Mouse (Mus musculus) adrenal gland, postnatal 36 days (tissue): ENCODE results near the gene Dap3. TPM values are rescaled to one million over a fixed set of nuclear protein-coding genes. Genes with fewer than 3 reads are reported as not detected.
"Not testable (repeated sequence)": the region's sequence is repeated elsewhere in the genome, so short reads cannot be mapped to it uniquely, and the experiment has no call there.

Source experiments
- DNase-seq, 2 experiments: peaks; one replicate each; pipeline ENCODE4 v3.0.0; 2021; ENCODE audit warnings: mixed read lengths in 1 of 2
- long read RNA-seq, 2 experiments: library from polyadenylated mRNA; stranded (forward); transcript quantifications; one replicate each; pipeline ENCODE4 v2.0.0; 2021; ENCODE audit warnings: borderline sequencing depth in 2 of 2
- total RNA-seq, 2 experiments: library from RNA; stranded (reverse); gene quantifications; 2 replicates each; pipeline ENCODE4 v1.2.3; 2021

Dap3 gene
- 100 to 1,000 TPM; 128 to 140 TPM for total RNA-seq
- long read RNA-seq, experiment 1, full-length matches to known transcripts, result 72 of 103 reads
- long read RNA-seq, experiment 1, partial matches to known transcripts, result 8 of 103 reads
- long read RNA-seq, experiment 1, other reads (novel, unspliced or antisense), result 23 of 103 reads
- long read RNA-seq, experiment 2, full-length matches to known transcripts, result 19 of 27 reads
- long read RNA-seq, experiment 2, partial matches to known transcripts, result 1 of 27 reads
- long read RNA-seq, experiment 2, other reads (novel, unspliced or antisense), result 7 of 27 reads

DNA sequence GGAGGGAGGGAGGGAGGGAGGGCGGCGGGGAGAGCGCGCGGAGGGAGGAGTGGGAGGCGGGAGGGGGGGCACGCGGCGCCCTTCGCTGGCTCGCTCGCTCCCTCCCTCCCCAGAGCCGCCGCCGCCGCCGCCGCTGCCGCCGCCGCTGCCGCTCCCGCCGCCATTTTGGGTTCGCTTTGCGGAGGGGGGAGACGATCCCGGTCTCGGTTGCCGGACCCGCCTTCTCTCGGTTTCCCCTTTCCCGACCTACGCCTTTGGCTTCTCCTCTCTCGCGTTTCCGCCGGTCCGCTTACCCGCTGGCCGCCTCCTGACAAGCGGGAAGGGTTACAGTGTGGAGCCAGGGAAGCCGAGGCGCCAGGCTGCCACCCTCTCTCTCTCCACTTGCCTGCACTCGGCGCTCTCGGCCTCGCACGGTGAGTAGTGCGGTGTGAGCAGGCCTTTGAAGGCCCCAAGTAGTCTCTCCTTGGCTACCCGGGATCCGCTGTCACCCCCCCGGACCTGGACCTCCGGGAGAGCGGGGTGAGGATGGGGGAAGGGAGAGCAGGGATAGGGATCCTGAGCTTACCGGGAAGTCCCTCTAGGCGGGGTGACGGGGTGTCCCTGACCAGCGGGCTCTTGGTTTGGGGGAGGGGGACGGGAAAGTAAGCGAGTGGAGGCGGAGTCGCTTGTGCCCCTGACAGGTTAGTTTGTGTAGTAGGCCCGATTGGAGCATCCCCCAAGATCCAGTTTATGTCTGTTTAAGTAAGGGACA is at the start of gene Dap3, which contains the start of gene Ash1l:
Gene Dap3 (minus strand): TSS at position 606 of the 751 bp plus-strand sequence.
Gene Ash1l (plus strand): TSS at position 47 of the 751 bp plus-strand sequence.
- peak; percentile 84 to 87 for DNase-seq

DNA sequence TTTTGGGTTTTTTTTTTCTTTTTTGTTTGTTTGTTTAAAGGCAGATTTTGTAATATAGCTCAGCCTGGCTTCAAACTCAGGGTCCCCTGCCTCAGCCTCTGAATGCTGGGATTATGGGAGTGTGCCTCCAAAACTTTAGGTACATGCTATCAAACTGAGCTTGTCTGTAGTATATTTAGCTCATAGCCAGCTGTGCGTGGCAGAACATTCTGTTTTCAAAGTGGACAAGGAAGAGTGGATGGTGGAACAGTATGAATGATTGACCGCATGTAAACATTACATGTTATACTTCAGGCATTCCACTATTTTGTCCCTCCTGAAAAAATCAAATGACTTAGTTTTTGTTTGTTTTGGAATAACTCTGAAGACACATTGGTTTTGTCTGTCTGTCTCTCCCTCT is 41.8 kb upstream of the Dap3 start:
- DNase-seq, result no peak

- DNase-seq, result peak; percentile 48 to 63
These were observed 33.0 kb upstream of the Dap3 start for GRCm38 (mm10) chr3:88983921-88984381.

GRCm38 (mm10) chr3:88981206-88982010 is 30.4 kb upstream of the Dap3 start:
- no peak for DNase-seq

DNA sequence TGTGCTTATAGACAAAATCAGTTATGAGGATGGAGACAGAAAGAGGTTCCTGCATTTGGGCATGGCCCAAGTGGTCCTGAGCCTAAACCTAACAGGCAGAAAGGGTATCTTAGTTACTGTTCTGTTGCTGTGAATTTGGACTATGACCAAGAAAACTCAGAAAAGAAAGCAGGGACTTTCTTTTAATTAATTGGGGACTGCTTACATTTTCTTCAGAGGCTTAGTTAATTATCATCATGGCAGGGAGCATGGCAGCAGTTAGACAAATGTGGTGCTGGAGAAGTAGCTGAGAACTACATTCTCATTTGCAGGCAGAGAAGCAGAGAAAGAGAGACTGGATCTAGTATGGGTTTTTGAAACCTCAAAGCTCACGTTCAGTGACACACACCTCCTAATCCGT is 24.0 kb upstream of the Dap3 start:
- no peak for DNase-seq

DNA sequence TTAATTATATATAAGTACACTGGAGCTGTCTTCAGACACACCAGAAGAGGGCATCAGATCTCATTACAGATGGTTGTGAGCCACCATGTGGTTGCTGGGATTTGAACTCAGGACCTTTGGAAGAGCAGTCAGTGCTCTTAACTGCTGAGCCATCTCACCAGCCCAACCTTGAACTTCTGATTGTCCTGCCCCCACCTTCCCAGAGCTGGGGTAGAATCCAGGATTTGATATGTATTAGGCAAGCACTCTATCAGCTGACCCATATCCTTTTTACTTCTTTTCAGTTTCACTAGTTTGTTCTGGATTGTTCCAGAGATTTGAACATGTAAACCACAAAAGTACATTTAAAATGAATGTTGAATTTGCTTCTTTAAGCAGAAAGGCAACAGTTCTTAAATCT is 12.2 kb upstream of the Dap3 start:
- DNase-seq, result not testable (repeated sequence)

- DNase-seq, result no peak
These were observed 2.8 kb upstream of the Dap3 start for GRCm38 (mm10) chr3:88953736-88954135.

- no peak for DNase-seq
These were observed 2.3 kb upstream of the Dap3 start for GRCm38 (mm10) chr3:88953246-88953645.

GRCm38 (mm10) chr3:88951327-88951800 is 383 bp upstream of the Dap3 start:
- DNase-seq, result no peak

DNA sequence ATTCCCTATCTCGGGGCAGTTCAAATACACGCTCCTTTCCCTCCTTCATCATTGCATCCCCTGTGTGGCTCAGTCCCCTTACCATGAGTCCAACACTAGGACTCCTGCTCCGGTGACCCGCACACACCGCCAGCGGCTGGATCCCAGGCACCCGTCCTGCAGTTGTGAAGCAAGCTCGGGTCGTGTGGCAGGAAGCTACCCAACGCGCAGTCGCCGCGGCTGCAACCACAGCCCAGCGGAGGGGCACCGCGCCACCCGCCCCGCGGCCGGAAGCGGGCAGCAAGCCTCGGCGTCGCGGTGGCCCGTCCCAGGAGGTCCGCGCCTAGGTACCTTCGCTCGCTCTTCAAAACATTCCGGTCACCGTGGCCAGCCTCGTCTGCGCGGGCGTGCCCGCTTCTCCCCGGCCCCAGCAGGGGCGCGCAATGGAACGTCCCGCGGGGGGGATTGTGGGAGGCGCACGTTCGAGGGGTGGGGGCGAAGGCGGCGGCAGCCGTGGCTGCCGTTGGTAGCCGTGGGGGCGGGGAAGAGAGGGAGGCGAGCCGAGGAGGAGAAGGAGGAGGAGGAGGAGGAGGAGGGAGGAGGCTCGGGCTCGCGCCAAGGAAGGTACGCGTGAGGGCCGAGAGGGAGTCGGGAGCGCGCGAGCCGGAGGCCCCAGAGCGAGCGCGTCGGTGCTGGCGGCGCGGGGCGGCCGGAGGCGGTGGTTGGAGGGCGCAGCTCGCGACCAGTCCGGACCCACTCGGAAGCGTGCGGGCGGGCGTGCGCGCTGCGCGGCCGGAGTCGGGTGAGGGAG is 1.0 kb downstream of the Dap3 start:
- DNase-seq, result peak; percentile 94 to 98

DNA sequence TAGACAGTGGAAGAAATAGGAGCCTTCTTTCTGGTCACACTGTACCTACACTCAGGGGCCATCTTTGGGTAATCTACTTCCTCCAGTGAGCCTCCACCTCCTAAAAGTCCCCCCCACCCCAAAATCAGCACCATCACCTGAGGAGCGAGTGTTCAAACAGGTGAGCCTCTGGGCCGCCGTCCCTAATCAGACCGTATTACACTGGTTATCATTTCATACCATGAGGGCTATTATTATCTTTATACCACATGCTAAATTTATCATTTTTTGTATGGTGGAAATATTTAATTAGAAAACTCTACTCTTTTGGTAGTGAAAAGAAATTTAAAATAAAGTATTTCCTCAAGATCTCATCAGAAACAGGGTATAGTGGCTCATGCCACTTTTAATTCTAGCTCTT is 6.9 kb downstream of the Dap3 start:
- no peak for DNase-seq

DNA sequence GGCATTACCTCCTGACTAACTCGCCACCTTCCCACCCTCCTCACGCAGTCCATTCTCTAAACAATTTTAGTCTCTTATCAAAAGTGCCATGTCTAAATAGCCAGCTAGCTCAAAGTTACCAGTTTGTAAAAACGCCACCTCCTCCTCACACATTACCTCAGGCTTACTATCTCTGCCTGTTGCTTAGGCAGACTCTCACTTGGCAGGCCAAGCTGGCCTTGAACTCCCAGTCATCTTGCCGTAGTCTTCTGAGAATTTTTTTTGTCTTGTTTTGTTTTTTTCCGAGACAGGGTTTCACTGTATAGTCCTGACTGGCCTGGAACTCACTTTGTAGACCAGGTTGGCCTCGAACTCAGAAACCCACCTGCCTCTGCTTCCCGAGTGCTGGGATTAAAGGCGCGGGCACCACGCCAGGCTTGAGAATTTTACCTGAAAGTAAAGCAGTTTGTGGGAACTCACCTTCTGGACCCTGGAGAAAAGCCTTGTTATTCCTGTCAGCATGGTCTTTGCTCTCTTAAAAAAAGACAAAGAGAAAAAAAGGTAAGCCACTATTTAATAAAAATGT is 8.6 kb downstream of the Dap3 start:
- peak; percentile 61 to 65 for DNase-seq

DNA sequence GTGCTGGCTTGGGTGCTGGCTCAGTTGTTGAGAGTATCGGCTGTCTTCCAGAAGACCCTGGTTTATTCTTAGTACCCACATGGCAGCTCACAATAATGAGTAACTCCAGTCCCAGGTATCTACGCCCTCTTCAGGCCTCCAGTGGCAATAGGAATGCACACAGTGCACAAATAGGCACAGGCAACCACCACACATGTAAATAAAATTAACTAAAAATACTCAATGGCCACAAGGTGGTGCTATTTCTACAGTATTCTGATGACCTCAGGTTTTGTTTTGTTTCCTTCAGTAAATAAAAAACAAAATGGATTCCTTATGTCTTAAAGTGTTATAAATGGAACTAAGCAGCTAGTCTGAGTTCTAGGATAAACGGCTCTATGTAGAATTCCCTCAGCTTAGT is 11.2 kb downstream of the Dap3 start:
- no peak for DNase-seq

DNA sequence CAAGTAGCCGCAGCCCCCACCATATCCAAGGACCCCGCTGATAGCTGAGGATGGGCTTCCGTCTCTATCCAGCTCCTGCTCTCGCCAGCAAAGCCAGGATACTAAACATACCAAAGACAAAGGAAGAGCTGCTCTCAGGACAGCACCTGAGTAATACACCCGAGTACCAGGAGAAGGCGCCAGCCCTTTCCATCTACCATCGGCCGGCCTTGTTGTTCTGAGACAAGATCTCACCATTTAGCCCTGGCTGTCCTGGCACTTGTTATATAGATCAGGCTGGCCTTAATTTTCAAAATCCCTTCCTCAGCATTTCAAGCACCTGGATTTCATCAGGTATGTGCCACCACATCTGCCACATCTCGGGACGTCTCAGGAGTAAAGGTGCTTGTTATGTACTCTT is 11.9 kb downstream of the Dap3 start:
- DNase-seq, result no peak

GRCm38 (mm10) chr3:88929501-88929900 is 21.5 kb downstream of the Dap3 start:
- DNase-seq, result no peak

- no peak for DNase-seq
These were observed 25.3 kb downstream of the Dap3 start for GRCm38 (mm10) chr3:88925651-88926050.

DNA sequence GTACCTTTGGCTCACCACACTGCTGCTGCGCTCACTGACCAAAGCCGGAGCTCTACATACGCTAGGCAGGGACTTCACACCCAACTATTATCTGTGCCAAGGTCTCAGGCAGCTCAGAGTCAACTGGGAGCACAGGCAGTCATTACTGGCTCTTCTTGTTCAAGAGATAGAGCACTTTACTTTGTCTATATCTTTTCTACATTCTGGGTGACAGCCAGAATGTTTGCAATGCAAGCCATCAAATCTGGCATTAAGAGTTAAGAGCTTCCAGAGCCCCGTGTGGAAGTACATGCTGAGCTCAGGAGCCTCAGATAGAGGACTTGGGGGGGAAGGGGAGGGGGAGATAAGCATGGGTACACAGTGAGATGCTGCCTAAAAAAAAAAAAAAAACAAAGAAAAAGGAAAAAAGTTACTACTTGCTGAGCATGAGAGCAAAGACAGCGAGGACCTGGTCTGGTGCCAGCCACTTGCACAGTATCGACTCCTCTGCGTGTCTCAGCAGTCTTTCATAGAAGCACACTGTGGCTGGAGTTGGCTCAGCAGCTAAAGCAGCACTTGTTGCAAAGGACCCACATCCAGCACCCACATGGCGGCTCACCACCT is 26.9 kb downstream of the Dap3 start:
- DNase-seq, result peak; percentile 60 to 64

- no peak for DNase-seq
These were observed 29.6 kb downstream of the Dap3 start for GRCm38 (mm10) chr3:88921411-88921810.

DNA sequence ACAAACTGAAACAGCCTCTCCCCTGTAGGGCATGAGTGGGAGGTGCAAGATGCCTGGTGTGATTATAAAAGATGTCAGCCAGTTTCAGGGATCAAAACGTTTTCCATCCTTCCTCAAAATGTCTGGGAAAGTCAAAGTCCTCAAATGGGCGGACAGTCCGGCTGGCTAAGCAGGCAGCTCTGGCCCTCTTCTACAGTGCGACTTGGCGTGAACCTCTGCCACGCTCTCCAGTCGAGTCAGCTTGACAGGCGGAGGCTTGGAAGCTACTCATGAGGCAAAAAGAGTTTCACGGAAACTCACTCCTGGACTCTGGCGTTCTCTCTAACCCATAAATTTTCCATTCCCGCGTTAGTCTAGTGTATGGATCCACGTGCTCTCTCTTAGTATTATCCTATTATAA is 32.0 kb downstream of the Dap3 start:
- DNase-seq, result no peak

GRCm38 (mm10) chr3:88914384-88914810 is 36.6 kb downstream of the Dap3 start:
- no peak for DNase-seq
